Mouse (Mus musculus): ENCODE results near the gene Trnp1. TPM values are rescaled to one million over a fixed set of nuclear protein-coding genes. Genes with fewer than 3 reads are reported as not detected.

Trnp1 gene
- polyA plus RNA-seq, 1 experiment from 2014 or later = 14.3 TPM

- Histone ChIP-seq H3K27me3 (replicated peaks) (no peaks in the 10 kb centered on the region), H3K9me3 (replicated peaks) (no peaks in the 10 kb centered on the region), H3K4me1 (no peaks in the 10 kb centered on the region), H3K9ac (replicated peaks) (no peak overlapping the region), H3K4me2 (no peak overlapping the region), H3K27ac (replicated peaks) (no peak overlapping the region), H3K4me3 (replicated peaks) (no peak overlapping the region), H3K36me3 (no peaks in the 10 kb centered on the region)
- ATAC-seq (ENCODE audit: low FRiP score) = no peak
- WGBS = 73% methylated on average over 6 of the region's 7 CpGs
These were observed 45.9 kb downstream of the Trnp1 start for GRCm38 (mm10) chr4:133452433-133452832.

GRCm38 (mm10) chr4:133451536-133451935, 46.8 kb downstream of the Trnp1 start:
- H3K4me3 ChIP-seq (replicated peaks) = no peak overlapping the region
- no peak overlapping the region for H3K9ac ChIP-seq (replicated peaks)
- no peaks in the 10 kb centered on the region for H3K27me3 ChIP-seq (replicated peaks)
- H3K4me1 ChIP-seq = no peaks in the 10 kb centered on the region
- no peak overlapping the region for H3K27ac ChIP-seq (replicated peaks)
- no peak for ATAC-seq (ENCODE audit: low FRiP score)
- 7% methylated on average over 10 of the region's 10 CpGs for WGBS
- H3K36me3 ChIP-seq = no peaks in the 10 kb centered on the region
- H3K4me2 ChIP-seq = no peak overlapping the region
- no peaks in the 10 kb centered on the region for H3K9me3 ChIP-seq (replicated peaks)

- Histone ChIP-seq H3K27me3 (replicated peaks) (no peaks in the 10 kb centered on the region), H3K9ac (replicated peaks) (no peak overlapping the region), H3K4me1 (no peaks in the 10 kb centered on the region), H3K36me3 (no peaks in the 10 kb centered on the region), H3K9me3 (replicated peaks) (no peaks in the 10 kb centered on the region), H3K27ac (replicated peaks) (no peak overlapping the region), H3K4me2 (peak overlapping the region; percentile 24; the same call in 1 of the 2 replicates), H3K4me3 (replicated peaks) (no peak overlapping the region)
- ATAC-seq (ENCODE audit: low FRiP score) = no peak
- whole genome bisulfite sequencing = 18% methylated on average over 13 of the region's 13 CpGs
These were observed 48.6 kb downstream of the Trnp1 start for GRCm38 (mm10) chr4:133449726-133450125.

- H3K9ac ChIP-seq (replicated peaks) = no peak overlapping the region
These were observed 49.5 kb downstream of the Trnp1 start for GRCm38 (mm10) chr4:133448708-133449388.

GRCm38 (mm10) chr4:133447967-133448366, 50.4 kb downstream of the Trnp1 start:
- H3K4me3 ChIP-seq (replicated peaks) = no peak overlapping the region
- no peaks in the 10 kb centered on the region for H3K4me1 ChIP-seq
- no peak overlapping the region for H3K4me2 ChIP-seq
- no peak for ATAC-seq (ENCODE audit: low FRiP score)
- WGBS = 80% methylated on average over 11 of the region's 11 CpGs
- no peaks in the 10 kb centered on the region for H3K36me3 ChIP-seq
- no peaks in the 10 kb centered on the region for H3K27me3 ChIP-seq (replicated peaks)
- H3K9me3 ChIP-seq (replicated peaks) = no peaks in the 10 kb centered on the region
- no peak overlapping the region for H3K27ac ChIP-seq (replicated peaks)
- H3K9ac ChIP-seq (replicated peaks) = no peak overlapping the region

More at GRCm38 (mm10) chr4:133448708-133449388, 49.5 kb downstream of the Trnp1 start:
- Histone ChIP-seq H3K4me3 (replicated peaks) (no peak overlapping the region), H3K27me3 (replicated peaks) (no peaks in the 10 kb centered on the region), H3K27ac (replicated peaks) (no peak overlapping the region), H3K4me2 (no peak overlapping the region), H3K9me3 (replicated peaks) (no peaks in the 10 kb centered on the region), H3K36me3 (no peaks in the 10 kb centered on the region), H3K4me1 (no peaks in the 10 kb centered on the region)
- 44% methylated on average over 8 of the region's 8 CpGs for WGBS
- ATAC-seq (ENCODE audit: low FRiP score) = no peak

- Histone ChIP-seq H3K4me3 (replicated peaks) (no peak overlapping the region), H3K9me3 (replicated peaks) (no peaks in the 10 kb centered on the region), H3K27me3 (replicated peaks) (no peaks in the 10 kb centered on the region), H3K4me1 (no peaks in the 10 kb centered on the region), H3K4me2 (no peak overlapping the region), H3K27ac (replicated peaks) (no peak overlapping the region), H3K9ac (replicated peaks) (no peak overlapping the region), H3K36me3 (no peaks in the 10 kb centered on the region)
- no peak for ATAC-seq (ENCODE audit: low FRiP score)
- WGBS = 58% methylated on average over 5 of the region's 5 CpGs
These were observed 51.0 kb downstream of the Trnp1 start for GRCm38 (mm10) chr4:133447366-133447765.

- peaks cover 6% of the 10 kb centered on the region; the same call in 1 of the 2 replicates for H3K4me1 ChIP-seq
- no peak overlapping the region for H3K9ac ChIP-seq (replicated peaks)
- no peak for ATAC-seq (ENCODE audit: low FRiP score)
- no peaks in the 10 kb centered on the region for H3K9me3 ChIP-seq (replicated peaks)
- no peak overlapping the region for H3K4me2 ChIP-seq
- WGBS = 89% methylated on average over 5 of the region's 5 CpGs
- no peak overlapping the region for H3K27ac ChIP-seq (replicated peaks)
- H3K36me3 ChIP-seq = no peaks in the 10 kb centered on the region
- no peak overlapping the region for H3K4me3 ChIP-seq (replicated peaks)
- no peaks in the 10 kb centered on the region for H3K27me3 ChIP-seq (replicated peaks)
These were observed 52.6 kb downstream of the Trnp1 start for GRCm38 (mm10) chr4:133445727-133446126.

- ATAC-seq (ENCODE audit: low FRiP score) = peak; percentile 51; the same call in 1 of the 2 replicates
- no peak overlapping the region for H3K9ac ChIP-seq (replicated peaks)
- peaks cover 20% of the 10 kb centered on the region for H3K4me1 ChIP-seq
- no peaks in the 10 kb centered on the region for H3K36me3 ChIP-seq
- H3K27me3 ChIP-seq (replicated peaks) = no peaks in the 10 kb centered on the region
- no peak overlapping the region for H3K4me2 ChIP-seq
- H3K27ac ChIP-seq (replicated peaks) = peak overlapping the region; percentile 39; the same call in 1 of the 2 replicates
- H3K9me3 ChIP-seq (replicated peaks) = no peaks in the 10 kb centered on the region
- 46% methylated on average over 5 of the region's 5 CpGs for WGBS
- no peak overlapping the region for H3K4me3 ChIP-seq (replicated peaks)
These were observed 55.3 kb downstream of the Trnp1 start for GRCm38 (mm10) chr4:133443085-133443484.

GRCm38 (mm10) chr4:133442194-133442593, 56.2 kb downstream of the Trnp1 start:
- H3K4me1 ChIP-seq = peaks cover 20% of the 10 kb centered on the region
- no peak overlapping the region for H3K9ac ChIP-seq (replicated peaks)
- no peaks in the 10 kb centered on the region for H3K36me3 ChIP-seq
- H3K9me3 ChIP-seq (replicated peaks) = no peaks in the 10 kb centered on the region
- H3K4me3 ChIP-seq (replicated peaks) = no peak overlapping the region
- no peaks in the 10 kb centered on the region for H3K27me3 ChIP-seq (replicated peaks)
- no peak for ATAC-seq (ENCODE audit: low FRiP score)
- no peak overlapping the region for H3K4me2 ChIP-seq
- H3K27ac ChIP-seq (replicated peaks) = no peak overlapping the region
- 47% methylated on average over 3 of the region's 3 CpGs for WGBS

Other genes starting within 250 kb of the Trnp1 start
- 0.20 and 6.0 TPM in 2 replicates for gene Sytl1, start 235.4 kb downstream of the Trnp1 start, polyA plus RNA-seq (2015; fragmentation: Nextera tagmentation; extraction: Ambion mirVana)
- 115 and 117 TPM in 2 replicates for gene Tmem222, start 220.8 kb downstream of the Trnp1 start, polyA plus RNA-seq (2015; fragmentation: Nextera tagmentation; extraction: Ambion mirVana)
- 19.3 and 19.6 TPM in 2 replicates for gene Wdtc1, start 145.1 kb downstream of the Trnp1 start, polyA plus RNA-seq (2015; fragmentation: Nextera tagmentation; extraction: Ambion mirVana)
- 8.4 and 9.9 TPM in 2 replicates for gene Slc9a1, start 128.8 kb downstream of the Trnp1 start, polyA plus RNA-seq (2015; fragmentation: Nextera tagmentation; extraction: Ambion mirVana)
- gene Tent5b, start 18.4 kb downstream of the Trnp1 start, polyA plus RNA-seq (2015; fragmentation: Nextera tagmentation; extraction: Ambion mirVana) = 0.26 and 0.57 TPM in 2 replicates
- 0.27 and 7.0 TPM in 2 replicates for gene Kdf1, start 20.4 kb upstream of the Trnp1 start, polyA plus RNA-seq (2015; fragmentation: Nextera tagmentation; extraction: Ambion mirVana)
- 269 and 290 TPM in 2 replicates for gene Nudc, start 47.4 kb upstream of the Trnp1 start, polyA plus RNA-seq (2015; fragmentation: Nextera tagmentation; extraction: Ambion mirVana)
- 0.13 and 0.47 TPM in 2 replicates for gene Nr0b2, start 54.8 kb upstream of the Trnp1 start, polyA plus RNA-seq (2015; fragmentation: Nextera tagmentation; extraction: Ambion mirVana)
- gene Gpatch3, start 76.2 kb upstream of the Trnp1 start, polyA plus RNA-seq (2015; fragmentation: Nextera tagmentation; extraction: Ambion mirVana) = 5.8 TPM in 2 replicates
- 17.0 and 17.2 TPM in 2 replicates for gene Gpn2, start 85.8 kb upstream of the Trnp1 start, polyA plus RNA-seq (2015; fragmentation: Nextera tagmentation; extraction: Ambion mirVana)
- 1.7 and 32.5 TPM in 2 replicates for gene Sfn, start 103.6 kb upstream of the Trnp1 start, polyA plus RNA-seq (2015; fragmentation: Nextera tagmentation; extraction: Ambion mirVana)
- gene Zdhhc18, start 151.6 kb upstream of the Trnp1 start, polyA plus RNA-seq (2015; fragmentation: Nextera tagmentation; extraction: Ambion mirVana) = 4.3 and 7.0 TPM in 2 replicates
- gene Pigv, start 174.1 kb upstream of the Trnp1 start, polyA plus RNA-seq (2015; fragmentation: Nextera tagmentation; extraction: Ambion mirVana) = 12.4 and 15.7 TPM in 2 replicates

Measured in neural tube, embryonic 15.5 days (tissue).